Mouse (Mus musculus) MEL (cell line): Measurements from ENCODE around the gene Tmcc3.

Source experiments
- BHLHE40 ChIP-seq: IDR thresholded peaks from 2 replicates; pipeline ENCODE4 v1.6.1; 2012; ENCODE audit warnings: low read depth, mild to moderate bottlenecking, inconsistent platforms, low read length, improper control_type of control experiment, borderline replicate concordance
- CHD2 ChIP-seq: IDR thresholded peaks from 2 replicates; pipeline ENCODE4 v1.6.1; 2011; ENCODE audit warnings: low read length, improper control_type of control experiment
- CTCF ChIP-seq, 3 experiments: IDR thresholded peaks in 2 of 3; conservative IDR thresholded peaks in 1 of 3; 2 replicates each; pipeline ENCODE4 v1.5.1; 2011 to 2012; ENCODE audit warnings: low read length in 3 of 3, low read depth in 2 of 3, mild to moderate bottlenecking in 2 of 3, improper control_type of control experiment in 1 of 3, inconsistent platforms in 1 of 3, mixed read lengths in 1 of 3, moderate library complexity in 1 of 3; ENCODE audit not compliant: control insufficient read depth in 1 of 3, insufficient read depth in 1 of 3, poor library complexity in 1 of 3, severe bottlenecking in 1 of 3
- MAFK ChIP-seq: IDR thresholded peaks from 2 replicates; pipeline ENCODE4 v1.6.1; 2011; ENCODE audit warnings: low read depth, mild to moderate bottlenecking, low read length, improper control_type of control experiment, borderline replicate concordance
- MXI1 ChIP-seq: IDR thresholded peaks from 2 replicates; pipeline ENCODE4 v1.6.1; 2011; ENCODE audit warnings: mild to moderate bottlenecking, low read depth, low read length, improper control_type of control experiment
- POLR2A ChIP-seq, 2 experiments: IDR thresholded peaks; 2 replicates each; pipeline ENCODE4 v1.6.1; 2011 to 2012; ENCODE audit warnings: low read length in 2 of 2, mild to moderate bottlenecking in 2 of 2, control low read depth in 1 of 2, improper control_type of control experiment in 1 of 2, low read depth in 1 of 2, moderate library complexity in 1 of 2; ENCODE audit not compliant: control insufficient read depth in 1 of 2, insufficient read depth in 1 of 2, poor library complexity in 1 of 2
- POLR2AphosphoS2 ChIP-seq: IDR thresholded peaks from 2 replicates; pipeline ENCODE4 v1.6.1; 2011; ENCODE audit warnings: low read length, improper control_type of control experiment
- RCOR1 ChIP-seq: IDR thresholded peaks from 2 replicates; pipeline ENCODE4 v1.6.1; 2012; ENCODE audit warnings: low read depth, mild to moderate bottlenecking, inconsistent platforms, low read length, improper control_type of control experiment
- SMC3 ChIP-seq: IDR thresholded peaks from 2 replicates; pipeline ENCODE4 v1.6.1; 2011; ENCODE audit warnings: low read depth, low read length, improper control_type of control experiment
- TBP ChIP-seq: IDR thresholded peaks from 2 replicates; pipeline ENCODE4 v1.8.0; 2011; ENCODE audit warnings: low read depth, low read length, improper control_type of control experiment

- TF ChIP-seq POLR2A (IDR thresholded peaks at IDR 0.05; ENCODE audit: control insufficient read depth in 1 of 2, insufficient read depth in 1 of 2, low read depth in 1 of 2, low read length in 2 of 2, poor library complexity in 1 of 2) (no peak), CHD2 (no peak), TBP (no peak), MXI1 (no peak), RCOR1 (no peak), CTCF (IDR thresholded peaks at IDR 0.05 in 2 of 3, conservative IDR thresholded peaks at IDR 0.05 in 1 of 3; ENCODE audit: control insufficient read depth in 1 of 3, insufficient read depth in 1 of 3, low read depth in 2 of 3, low read length in 3 of 3, poor library complexity in 1 of 3, severe bottlenecking in 1 of 3) (no peak), MAFK (no peak), SMC3 (no peak), BHLHE40 (no peak), POLR2AphosphoS2 (no peak)
Observed at GRCm38 (mm10) chr10:94347959-94348358, 36.2 kb downstream of the Tmcc3 start.
